Mouse (Mus musculus) spleen, embryonic (tissue): ENCODE measurements around the gene Ubxn11.

Experiments
- CTCF ChIA-PET: fragments of 350-600 bp; sonication (Branson Sonifier 250); formaldehyde crosslinking; loops from one replicate; lab custom pipeline; 2022; lab: Charles Lee

The Ubxn11 gene

GRCm38 (mm10) chr4:134090521-134091224 lies 11.7 kb upstream of the Ubxn11 start:
- CTCF ChIA-PET: interaction anchor here (0.5 to 2.8 kb wide), 5 partner anchors 8 to 64 kb away, joined by 4 to 19 read pairs (median 6); no protein-coding TSS in a partner anchor

GRCm38 (mm10) chr4:134091225-134091529 lies 11.2 kb upstream of the Ubxn11 start:
- CTCF ChIA-PET: interaction anchor here (2.0 to 2.8 kb wide), 3 partner anchors 8 to 33 kb away, joined by 6 to 19 read pairs (median 7); no protein-coding TSS in a partner anchor

GRCm38 (mm10) chr4:134092382-134093288 lies 9.7 kb upstream of the Ubxn11 start:
- CTCF ChIA-PET: interaction anchor here (1.2 to 2.8 kb wide), 5 partner anchors 10 to 36 kb away, joined by 4 to 19 read pairs (median 6); partner anchors contain the start of gene Sh3bgrl3

GRCm38 (mm10) chr4:134094004-134094564 lies 8.3 kb upstream of the Ubxn11 start:
- CTCF ChIA-PET: interaction anchor here (0.6 to 2.0 kb wide), 3 partner anchors 23 to 322 kb away, joined by 5 to 10 read pairs (median 7); no protein-coding TSS in a partner anchor

GRCm38 (mm10) chr4:134094923-134095547 lies 7.3 kb upstream of the Ubxn11 start, which contains the start of gene Cd52:
Gene Cd52 (minus strand): TSS chr4:134095082.
- CTCF ChIA-PET: interaction anchor here (0.6 to 2.0 kb wide), 6 partner anchors 10 to 323 kb away, joined by 3 to 10 read pairs (median 6); no protein-coding TSS in a partner anchor

- CTCF ChIA-PET: interaction anchor here (1.2 to 1.9 kb wide), 2 partner anchors 20 to 27 kb away, joined by 3 to 5 read pairs; no protein-coding TSS in a partner anchor
Measured at GRCm38 (mm10) chr4:134096120-134096519, 6.2 kb upstream of the Ubxn11 start.

GRCm38 (mm10) chr4:134097015-134097608 lies 5.3 kb upstream of the Ubxn11 start:
- CTCF ChIA-PET: interaction anchor here (1.2 to 1.9 kb wide), 3 partner anchors 19 to 26 kb away, joined by 3 to 5 read pairs (median 5); no protein-coding TSS in a partner anchor

- CTCF ChIA-PET: interaction anchor here (0.5 to 2.6 kb wide), 4 partner anchors 18 to 953 kb away, joined by 3 to 8 read pairs (median 4); no protein-coding TSS in a partner anchor
Measured at GRCm38 (mm10) chr4:134098628-134099027, 3.7 kb upstream of the Ubxn11 start.

GRCm38 (mm10) chr4:134100245-134100644 lies 2.1 kb upstream of the Ubxn11 start:
- CTCF ChIA-PET: interaction anchor here (0.7 to 2.6 kb wide), 4 partner anchors 17 to 687 kb away, joined by 5 to 8 read pairs (median 7); no protein-coding TSS in a partner anchor

- CTCF ChIA-PET: no interaction called here
Measured at GRCm38 (mm10) chr4:134102742-134103119, 361 bp downstream of the Ubxn11 start.

GRCm38 (mm10) chr4:134106105-134106504 lies 3.7 kb downstream of the Ubxn11 start:
- CTCF ChIA-PET: no interaction called here

GRCm38 (mm10) chr4:134107730-134108129 lies 5.4 kb downstream of the Ubxn11 start:
- CTCF ChIA-PET: no interaction called here

- CTCF ChIA-PET: no interaction called here
Measured at GRCm38 (mm10) chr4:134108196-134108595, 5.8 kb downstream of the Ubxn11 start.

GRCm38 (mm10) chr4:134110653-134111052 lies 8.3 kb downstream of the Ubxn11 start:
- CTCF ChIA-PET: no interaction called here

GRCm38 (mm10) chr4:134112403-134112802 lies 10.0 kb downstream of the Ubxn11 start:
- CTCF ChIA-PET: interaction anchor here (0.8 kb wide), 1 partner anchor 77 kb away, joined by 3 read pairs; no protein-coding TSS in a partner anchor

- CTCF ChIA-PET: interaction anchor here (0.8 kb wide), 1 partner anchor 78 kb away, joined by 3 read pairs; no protein-coding TSS in a partner anchor
Measured at GRCm38 (mm10) chr4:134113356-134113994, 11.1 kb downstream of the Ubxn11 start.

GRCm38 (mm10) chr4:134114038-134114437 lies 11.7 kb downstream of the Ubxn11 start:
- CTCF ChIA-PET: no interaction called here

GRCm38 (mm10) chr4:134115215-134116144 lies 13.1 kb downstream of the Ubxn11 start:
- CTCF ChIA-PET: interaction anchor here (1.0 to 1.3 kb wide), 2 partner anchors 18 to 70 kb away, joined by 5 to 6 read pairs; no protein-coding TSS in a partner anchor
